Mouse (Mus musculus) small intestine, adult 2 months (tissue): ENCODE measurements around the gene Emc10. TPM values are rescaled to one million over a fixed set of nuclear protein-coding genes. Genes with fewer than 3 reads are reported as not detected.
A peak's percentile ranks its signal among the peaks of the same experiment; 100 is the strongest.

Source experiments
- H3K27ac ChIP-seq: fragments of 200-500 bp; 2 replicates; pipeline ENCODE4 v1.5.1; 2012; ENCODE audit warnings: low read depth, low read length, control low read depth, inconsistent platforms; ENCODE audit not compliant: insufficient read depth
- H3K27me3 ChIP-seq: fragments of 200-500 bp; 2 replicates; pipeline ENCODE4 v1.6.1; 2012; ENCODE audit warnings: mild to moderate bottlenecking, moderate library complexity, low read length, inconsistent platforms; ENCODE audit not compliant: control insufficient read depth, insufficient read depth
- H3K36me3 ChIP-seq: fragments of 200-500 bp; 2 replicates; pipeline ENCODE4 v1.6.1; 2012; ENCODE audit warnings: mild to moderate bottlenecking, low read length, control low read depth, inconsistent platforms; ENCODE audit not compliant: control insufficient read depth, insufficient read depth
- H3K4me1 ChIP-seq: fragments of 200-500 bp; 2 replicates; pipeline ENCODE4 v1.6.1; 2012; ENCODE audit warnings: low read length, inconsistent platforms, mixed read lengths; ENCODE audit not compliant: control insufficient read depth, insufficient read depth, insufficient read length
- H3K4me3 ChIP-seq: fragments of 200-500 bp; 2 replicates; pipeline ENCODE4 v1.5.1; 2012; ENCODE audit warnings: low read depth, mild to moderate bottlenecking, control low read depth, inconsistent platforms, low read length, moderate library complexity
- CTCF ChIP-seq: fragments of 200-500 bp; IDR thresholded peaks from 2 replicates; pipeline ENCODE4 v1.5.1; 2012; ENCODE audit warnings: low read depth, mild to moderate bottlenecking, control low read depth, inconsistent platforms, low read length, moderate library complexity, mixed read lengths; ENCODE audit not compliant: insufficient replicate concordance, insufficient read length; ENCODE audit errors: extremely low read depth
- POLR2A ChIP-seq: fragments of 200-500 bp; IDR thresholded peaks from 2 replicates; pipeline ENCODE4 v1.6.1; 2012; ENCODE audit warnings: low read depth, mild to moderate bottlenecking, control low read depth, inconsistent platforms, low read length, moderate library complexity
- WGBS: fragments of 180-500 bp; shearing (Covaris S2); methylation state at CpG from one replicate; pipeline ENCODE4 v1.1.7; 2018; 5-methylcytosine and 5-hydroxymethylcytosine counted together
- polyA plus RNA-seq: library from polyadenylated mRNA; depleted of rRNA; stranded (reverse); fragments of >200 nt; gene quantifications from 2 replicates; pipeline ENCODE4 v1.2.3, GENCODE M21; 2012

Emc10 gene
- polyA plus RNA-seq, 1 experiment = 256 TPM

GRCm38 (mm10) chr7:44531946-44532732, 35.8 kb upstream of the Emc10 start, which contains the start of gene Spib:
TSS of gene Spib (minus strand) at chr7:44532071.
- Histone ChIP-seq H3K27ac (no peak within 1 kb of the TSS), H3K36me3 (peaks cover 5% of the 10 kb centered on the region; the same call in 1 of the 2 replicates), H3K27me3 (no peaks in the 10 kb centered on the region), H3K4me3 (peak within 1 kb of the TSS; percentile 31; the same call in 1 of the 2 replicates), H3K4me1 (peaks cover 10% of the 10 kb centered on the region; the same call in 1 of the 2 replicates)
- TF ChIP-seq POLR2A = no peak
- no peak for TF ChIP-seq CTCF
- 91% methylated on average over 4 of the region's 4 CpGs for WGBS

- WGBS = 64% methylated on average over 5 of the region's 5 CpGs
- Histone ChIP-seq H3K36me3 (peaks cover 2% of the 10 kb centered on the region; the same call in 1 of the 2 replicates), H3K4me1 (peaks cover 10% of the 10 kb centered on the region; the same call in 1 of the 2 replicates), H3K4me3 (peak overlapping the region; percentile 31; the same call in 1 of the 2 replicates), H3K27ac (no peak overlapping the region), H3K27me3 (no peaks in the 10 kb centered on the region)
- TF ChIP-seq CTCF (no peak), POLR2A (no peak)
Measured at GRCm38 (mm10) chr7:44531207-44531606, 34.9 kb upstream of the Emc10 start.

GRCm38 (mm10) chr7:44530507-44530906, 34.2 kb upstream of the Emc10 start:
- Histone ChIP-seq H3K4me1 (peaks cover 11% of the 10 kb centered on the region), H3K27ac (no peak overlapping the region), H3K36me3 (no peaks in the 10 kb centered on the region; the same call in 1 of the 2 replicates), H3K4me3 (no peak overlapping the region), H3K27me3 (no peaks in the 10 kb centered on the region)
- no peak for TF ChIP-seq CTCF
- TF ChIP-seq POLR2A = no peak
- 78% methylated on average over 3 of the region's 3 CpGs for WGBS

- 75% methylated on average over 5 of the region's 5 CpGs for WGBS
Measured at GRCm38 (mm10) chr7:44529518-44529917, 33.2 kb upstream of the Emc10 start.

GRCm38 (mm10) chr7:44527483-44528398, 31.4 kb upstream of the Emc10 start:
- H3K4me3 ChIP-seq = peak overlapping the region; percentile 63
- H3K4me1 ChIP-seq = peaks cover 17% of the 10 kb centered on the region
- no peaks in the 10 kb centered on the region for H3K27me3 ChIP-seq
- TF ChIP-seq POLR2A (peak; percentile 25), CTCF (peak; percentile 83)
- WGBS = 5% methylated on average over 40 of the region's 40 CpGs
- peak overlapping the region; percentile 67 for H3K27ac ChIP-seq
- no peaks in the 10 kb centered on the region for H3K36me3 ChIP-seq

More at GRCm38 (mm10) chr7:44529518-44529917, 33.2 kb upstream of the Emc10 start:
- no peaks in the 10 kb centered on the region for H3K27me3 ChIP-seq
- no peak overlapping the region for H3K4me3 ChIP-seq
- TF ChIP-seq POLR2A (no peak), CTCF (no peak)
- H3K4me1 ChIP-seq = peaks cover 15% of the 10 kb centered on the region
- no peak overlapping the region for H3K27ac ChIP-seq
- no peaks in the 10 kb centered on the region; the same call in 1 of the 2 replicates for H3K36me3 ChIP-seq

- H3K4me1 ChIP-seq = peaks cover 12% of the 10 kb centered on the region
- 89% methylated on average over 14 of the region's 14 CpGs for WGBS
- TF ChIP-seq POLR2A (no peak), CTCF (no peak)
- H3K4me3 ChIP-seq = no peak overlapping the region
- H3K27ac ChIP-seq = no peak overlapping the region; the same call in 1 of the 2 replicates
- H3K36me3 ChIP-seq = no peaks in the 10 kb centered on the region
- H3K27me3 ChIP-seq = no peaks in the 10 kb centered on the region
Measured at GRCm38 (mm10) chr7:44526414-44527154, 30.3 kb upstream of the Emc10 start.
